Mouse (Mus musculus) layer of hippocampus, adult 2 months (tissue): ENCODE data around the gene Abhd12. TPM values are rescaled to one million over a fixed set of nuclear protein-coding genes. Genes with fewer than 3 reads are reported as not detected.
A peak's percentile ranks its signal among the peaks of the same experiment; 100 is the strongest.

Experiments
- DNase-seq, 2 experiments: peaks; one replicate each; pipeline ENCODE4 v3.0.0; 2022; ENCODE audit warnings: low spot score in 2 of 2
- H3K27ac ChIP-seq: fragments of 200-600 bp; 2 replicates; pipeline ENCODE4 v1.8.1; 2022
- H3K4me3 ChIP-seq: fragments of 200-600 bp; 2 replicates; pipeline ENCODE4 v1.8.1; 2022; ENCODE audit warnings: mild to moderate bottlenecking
- CTCF ChIP-seq: fragments of 200-600 bp; conservative IDR thresholded peaks from 2 replicates; pipeline ENCODE4 v1.8.1; 2022; ENCODE audit warnings: antibody characterized with exemption, mild to moderate bottlenecking, moderate library complexity
- total RNA-seq, 2 experiments: library from RNA; stranded (reverse); gene quantifications; 2 replicates each; pipeline ENCODE4 v1.2.3; 2021

The Abhd12 gene
- total RNA-seq, 2 experiments from 2014 or later = 314 to 317 TPM

DNA sequence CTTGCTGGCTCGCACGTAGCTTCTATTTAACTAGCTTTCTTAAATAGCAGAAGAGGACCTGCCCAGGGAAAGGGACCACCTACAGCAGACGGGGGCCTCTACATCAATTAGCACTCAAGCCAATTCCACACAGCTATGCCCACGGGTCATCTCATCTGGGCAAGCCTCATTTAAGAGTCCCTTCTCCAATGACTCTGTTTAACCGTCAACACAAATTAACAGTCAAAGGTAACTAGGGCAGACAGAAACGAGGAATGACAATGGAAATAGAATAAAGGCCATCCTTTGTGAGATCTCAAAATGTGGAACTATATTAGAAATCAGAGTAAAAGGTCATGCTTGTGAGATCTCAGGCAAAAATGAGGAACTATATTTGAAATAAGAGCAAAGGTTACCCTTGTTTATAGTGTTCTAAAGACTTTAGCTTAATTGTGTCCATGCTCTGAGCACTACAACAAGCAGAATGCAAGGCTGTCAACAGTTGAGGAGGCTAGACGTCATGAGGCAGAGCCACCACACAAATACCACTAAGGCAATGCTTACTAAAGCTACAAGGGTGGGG lies 8.8 kb downstream of the Abhd12 start:
- H3K27ac ChIP-seq = peak overlapping the region; percentile 32; the same call in 1 of the 2 replicates
- no peak for TF ChIP-seq CTCF
- no peak for DNase-seq
- H3K4me3 ChIP-seq = no peak overlapping the region

DNA sequence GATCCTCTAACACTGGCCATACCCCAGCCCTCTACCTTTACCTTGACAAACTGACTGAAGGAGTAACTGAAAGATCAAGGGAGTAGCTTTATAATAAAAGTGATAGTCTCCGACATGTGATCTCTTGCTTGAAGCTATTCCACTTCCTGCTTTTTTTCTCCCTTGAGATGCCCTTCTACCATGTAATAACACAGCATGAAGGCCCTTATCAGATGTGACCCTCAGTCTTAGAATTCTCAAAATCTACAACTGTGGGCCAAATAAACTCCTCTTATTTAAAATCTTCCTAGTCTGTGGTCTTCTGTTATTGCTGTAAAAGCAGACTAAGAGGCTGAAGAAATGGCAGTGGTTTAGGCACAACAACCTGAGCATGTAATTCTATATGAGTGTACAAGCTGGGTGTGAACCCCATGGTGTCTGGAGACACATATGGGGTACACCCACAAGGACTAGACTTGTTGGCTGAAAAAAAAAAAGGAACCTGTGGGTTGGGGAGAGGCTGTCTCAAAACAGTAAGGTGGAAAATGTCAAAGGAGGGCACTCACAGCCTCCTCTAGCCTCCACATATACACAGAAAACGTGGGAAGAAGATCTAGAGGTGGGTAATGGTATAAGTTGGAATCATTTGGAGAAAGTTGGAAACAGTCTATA lies 9.8 kb downstream of the Abhd12 start:
- H3K27ac ChIP-seq = no peak overlapping the region
- H3K4me3 ChIP-seq = no peak overlapping the region
- DNase-seq = no peak
- TF ChIP-seq CTCF = no peak

DNA sequence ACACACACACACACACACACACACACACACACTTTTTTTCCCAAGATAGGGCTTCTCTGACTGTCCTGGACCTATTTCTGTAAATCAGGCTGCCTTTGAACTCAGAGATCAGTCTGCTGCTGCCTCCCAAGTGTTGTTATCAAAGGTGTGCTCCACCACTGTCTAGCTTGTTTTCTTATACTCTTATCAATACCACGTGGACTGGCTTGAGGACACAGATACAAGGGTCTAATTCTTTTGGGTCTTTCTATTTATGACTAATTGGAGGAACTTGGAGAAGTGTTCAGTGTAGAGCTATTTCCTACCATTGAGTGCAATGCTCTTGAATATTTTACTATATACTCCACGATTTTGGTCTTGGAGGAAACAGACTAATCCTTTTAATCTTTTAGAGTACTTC lies 17.2 kb downstream of the Abhd12 start:
- no peak overlapping the region for H3K27ac ChIP-seq
- no peak for DNase-seq
- no peak overlapping the region for H3K4me3 ChIP-seq
- no peak for TF ChIP-seq CTCF

DNA sequence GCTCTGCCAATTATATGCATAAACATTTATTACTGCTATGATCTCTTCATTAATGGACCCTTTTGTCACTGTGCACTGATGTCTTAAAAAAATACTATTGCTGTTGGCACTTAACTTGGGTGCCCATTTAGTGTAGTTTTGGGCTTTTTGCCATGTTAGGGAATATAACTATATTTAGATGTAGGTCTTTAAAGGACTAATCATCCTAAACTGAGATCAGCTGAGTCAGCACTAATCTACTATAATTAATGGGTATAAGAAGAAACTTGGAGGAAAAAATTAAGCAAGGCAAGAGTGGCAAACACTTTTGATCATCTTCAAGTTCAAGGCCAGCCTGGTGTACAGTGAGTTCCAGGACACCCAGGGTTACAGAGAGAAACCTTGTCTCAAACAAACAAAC lies 18.2 kb downstream of the Abhd12 start:
- TF ChIP-seq CTCF = no peak
- no peak for DNase-seq
- H3K27ac ChIP-seq = no peak overlapping the region
- H3K4me3 ChIP-seq = no peak overlapping the region

DNA sequence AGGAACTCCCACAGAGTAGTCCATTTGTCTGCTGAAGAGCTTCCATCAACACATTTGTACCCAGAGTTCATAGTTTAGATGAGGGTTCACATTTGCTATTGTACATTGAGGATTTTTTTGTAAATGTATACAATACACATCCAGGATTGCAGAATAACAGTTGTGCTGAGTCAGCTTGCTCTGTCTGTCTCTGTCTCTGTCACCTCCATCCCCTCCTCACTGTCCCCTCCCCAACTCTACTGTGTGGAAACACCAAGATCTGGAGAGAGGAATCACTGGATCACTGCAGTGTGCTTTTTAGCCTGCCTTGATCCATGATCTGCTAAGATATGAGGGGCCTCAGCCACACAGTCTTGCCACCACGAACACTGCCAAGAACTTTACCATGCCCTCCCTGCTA lies 18.7 kb downstream of the Abhd12 start:
- Histone ChIP-seq H3K27ac (no peak overlapping the region), H3K4me3 (no peak overlapping the region)
- DNase-seq = no peak
- TF ChIP-seq CTCF = no peak

DNA sequence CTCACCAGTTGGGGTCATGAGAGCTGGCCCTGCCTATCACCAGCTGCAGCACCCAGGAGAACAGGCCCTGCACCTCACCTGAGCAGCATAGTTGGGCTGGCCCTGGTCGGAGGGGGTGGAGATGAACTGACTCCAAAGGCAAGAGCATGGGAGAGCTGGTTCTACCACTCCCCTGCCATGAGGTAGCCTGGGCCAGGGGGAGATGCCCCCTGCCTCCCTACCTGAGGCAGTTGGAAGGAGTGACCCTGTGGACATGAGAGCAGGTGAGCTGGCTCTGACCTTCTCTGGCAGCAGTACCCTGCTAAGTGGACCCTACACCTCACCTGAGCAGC lies 19.8 kb downstream of the Abhd12 start:
- DNase-seq = no peak
- H3K4me3 ChIP-seq = no peak overlapping the region
- H3K27ac ChIP-seq = peak overlapping the region; percentile 65
- TF ChIP-seq CTCF = no peak

DNA sequence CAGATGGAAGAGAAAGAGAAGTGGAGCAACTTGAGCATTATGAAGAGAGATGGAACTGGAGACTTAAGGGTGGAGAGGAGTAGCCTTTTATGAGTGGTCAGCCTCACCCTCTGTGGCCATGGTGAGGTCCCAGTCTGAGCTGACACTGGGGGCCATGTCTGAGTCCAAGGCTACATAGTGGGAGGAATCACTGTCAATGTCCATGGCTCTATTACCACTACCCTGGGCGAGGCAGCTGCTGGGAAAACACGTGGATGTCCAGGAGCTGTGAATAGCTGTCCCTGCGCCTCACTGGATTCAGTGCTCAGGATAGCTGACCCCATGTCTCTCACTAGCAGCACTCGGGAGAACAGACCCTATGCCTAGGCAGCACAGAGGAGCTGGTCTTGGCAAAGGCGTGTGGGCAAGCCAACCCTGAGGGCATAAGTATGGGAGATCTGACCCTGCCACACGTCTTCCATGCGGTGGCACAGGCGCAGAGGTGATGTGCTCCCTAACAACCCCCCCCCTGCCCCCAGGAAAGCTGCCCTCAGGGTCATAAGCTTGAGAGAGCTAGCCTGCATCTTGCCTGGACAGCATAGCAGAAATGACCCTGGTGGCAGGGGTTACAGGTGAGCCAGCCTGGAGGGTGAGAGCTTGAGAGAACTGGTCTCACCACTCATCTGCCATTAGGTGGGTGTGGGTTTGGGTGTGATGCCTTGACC lies 20.3 kb downstream of the Abhd12 start:
- no peak for TF ChIP-seq CTCF
- Histone ChIP-seq H3K27ac (peak overlapping the region; percentile 65), H3K4me3 (no peak overlapping the region)
- no peak for DNase-seq

DNA sequence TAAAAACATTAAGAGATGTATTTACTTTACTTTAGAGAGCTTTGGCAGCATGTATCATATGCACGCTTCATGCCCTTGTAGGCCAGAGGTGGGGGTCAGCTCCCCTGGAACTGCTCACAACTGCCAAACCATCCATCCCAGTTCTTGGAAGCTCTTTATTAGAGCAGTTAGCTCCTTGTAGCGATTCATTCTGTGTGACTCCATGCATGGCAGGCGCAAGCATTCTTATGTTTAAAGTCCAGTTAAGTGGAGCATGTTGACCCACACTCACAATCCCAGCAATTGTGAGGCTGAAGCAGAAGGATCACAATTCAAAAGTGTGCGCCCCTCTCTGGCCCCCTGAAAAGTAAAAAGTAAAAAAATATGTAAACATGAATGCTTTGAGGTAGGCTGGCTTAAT lies 27.0 kb downstream of the Abhd12 start:
- no peak for DNase-seq
- TF ChIP-seq CTCF = no peak
- no peak overlapping the region for H3K27ac ChIP-seq
- no peak overlapping the region for H3K4me3 ChIP-seq

DNA sequence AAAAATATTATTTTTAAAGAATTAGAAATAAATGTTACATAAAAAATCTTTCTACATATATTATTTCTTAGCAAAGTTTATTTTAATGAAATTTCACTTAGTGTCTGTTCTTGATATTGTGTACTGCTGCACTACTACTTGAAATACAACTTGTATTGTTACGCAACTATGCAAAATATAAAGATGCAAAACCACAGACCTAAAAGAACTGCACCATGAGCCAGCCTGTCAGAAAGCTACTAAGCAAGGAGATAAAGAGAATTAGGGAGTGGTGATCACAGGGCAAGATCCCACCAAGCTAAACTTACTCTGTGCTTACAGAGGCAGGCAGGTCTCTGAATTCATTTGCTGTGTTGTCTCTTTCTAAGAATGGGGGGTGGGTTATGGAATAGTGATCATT lies 29.3 kb downstream of the Abhd12 start:
- no peak for DNase-seq
- Histone ChIP-seq H3K4me3 (no peak overlapping the region), H3K27ac (no peak overlapping the region)
- TF ChIP-seq CTCF = no peak

DNA sequence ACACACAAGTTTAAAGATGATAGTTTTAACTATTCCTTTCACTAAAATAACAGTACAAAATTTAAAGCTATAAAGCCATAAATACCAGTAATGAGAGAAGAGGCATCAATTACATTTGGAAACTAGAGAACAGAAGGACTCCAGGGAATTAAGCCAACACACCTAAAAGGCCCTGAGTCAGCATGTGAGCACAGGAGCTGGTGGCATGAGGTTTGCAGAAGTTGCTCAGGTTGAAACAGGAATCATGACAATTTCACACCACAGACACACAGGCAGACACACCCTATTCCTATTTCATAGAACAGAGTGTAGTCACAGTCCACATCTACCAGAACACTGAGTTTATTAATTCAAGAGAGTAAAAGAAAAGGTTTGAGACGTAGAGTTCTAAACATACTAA lies 30.0 kb downstream of the Abhd12 start:
- no peak overlapping the region for H3K4me3 ChIP-seq

DNA sequence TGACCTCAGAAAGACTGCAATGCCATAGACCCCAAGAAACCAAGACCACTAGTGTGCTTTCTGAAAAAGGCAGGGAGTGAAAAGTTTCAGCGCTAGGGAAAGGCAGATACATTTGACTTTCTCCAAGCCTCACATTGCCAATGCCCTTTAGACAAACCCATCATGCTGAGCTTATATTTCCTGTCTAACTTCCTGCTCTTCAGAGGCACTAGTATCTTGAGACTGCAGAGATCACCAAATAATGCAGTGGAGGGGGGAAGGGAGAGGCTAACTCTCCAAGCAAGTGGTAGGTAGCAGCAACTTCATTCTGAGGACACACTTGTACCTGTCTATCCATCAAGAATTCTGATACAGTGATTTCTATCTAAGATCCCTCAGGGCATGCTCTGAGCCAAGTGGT lies 35.1 kb downstream of the Abhd12 start:
- Histone ChIP-seq H3K27ac (no peak overlapping the region), H3K4me3 (no peak overlapping the region)
- no peak for DNase-seq
- no peak for TF ChIP-seq CTCF

More for the DNA sequence above, 30.0 kb downstream of the Abhd12 start:
- TF ChIP-seq CTCF = no peak
- no peak for DNase-seq
- no peak overlapping the region for H3K27ac ChIP-seq

DNA sequence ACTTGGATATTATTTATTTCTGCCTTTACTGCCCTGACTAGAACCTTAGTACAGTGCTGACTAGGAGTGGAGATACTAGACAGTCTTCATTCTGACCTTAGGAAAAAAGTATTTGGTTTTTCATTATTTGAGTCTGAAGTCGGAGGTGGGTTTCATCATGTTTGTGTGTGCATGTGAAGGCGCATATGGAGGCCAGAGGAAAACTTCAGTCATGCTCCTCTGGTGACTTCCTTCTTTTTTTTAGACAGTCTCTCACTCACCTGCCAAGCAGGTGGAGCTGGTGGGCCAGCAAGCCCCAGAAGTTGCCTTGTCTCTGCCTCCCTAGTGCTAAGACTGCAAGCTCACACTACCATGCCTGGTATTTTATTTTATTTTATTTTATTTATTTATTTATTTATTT lies 37.5 kb downstream of the Abhd12 start:
- no peak for TF ChIP-seq CTCF
- DNase-seq = no peak
- no peak overlapping the region for H3K27ac ChIP-seq
- no peak overlapping the region for H3K4me3 ChIP-seq

DNA sequence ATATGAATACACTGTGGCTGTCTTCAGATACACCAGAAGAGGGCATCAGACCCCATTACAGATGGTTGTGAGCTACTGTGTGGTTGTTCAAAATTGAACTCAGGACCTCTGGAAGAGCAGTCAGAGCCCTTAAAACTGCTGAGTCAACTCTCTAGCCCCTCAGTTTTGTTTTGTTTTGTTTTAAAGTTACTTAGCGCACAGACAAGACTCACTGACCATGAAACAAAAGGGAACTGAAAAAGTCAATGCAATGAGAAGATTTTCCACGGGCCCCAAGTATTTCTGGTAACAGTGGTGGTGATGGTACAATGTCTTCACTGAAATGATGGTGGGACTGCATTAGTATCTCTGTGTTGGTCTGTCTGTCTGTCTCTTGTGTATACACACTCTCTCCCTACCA lies 43.4 kb downstream of the Abhd12 start:
- TF ChIP-seq CTCF = peak; percentile 56
- no peak for DNase-seq

More for the DNA sequence above, 43.4 kb downstream of the Abhd12 start:
- Histone ChIP-seq H3K4me3 (no peak overlapping the region), H3K27ac (no peak overlapping the region)
